Mouse (Mus musculus) ES-E14 (cell line): ENCODE results near the gene Sprr1a.

Source experiments
- CHD2 ChIP-seq: IDR thresholded peaks from 2 replicates; pipeline ENCODE4 v1.6.1; 2014; ENCODE audit warnings: mild to moderate bottlenecking, low read depth, low read length, inconsistent platforms
- HCFC1 ChIP-seq: IDR thresholded peaks from 2 replicates; pipeline ENCODE4 v1.6.1; 2012; ENCODE audit warnings: low read length, inconsistent platforms, borderline replicate concordance; ENCODE audit not compliant: insufficient read depth
- MAFK ChIP-seq: IDR thresholded peaks from 2 replicates; pipeline ENCODE4 v1.6.1; 2014; ENCODE audit warnings: mild to moderate bottlenecking, low read depth, low read length, inconsistent platforms; ENCODE audit not compliant: insufficient read depth

- TF ChIP-seq CHD2 (no peak), MAFK (no peak), HCFC1 (no peak)
Measured at GRCm38 (mm10) chr3:92500393-92500792, 14.7 kb upstream of the Sprr1a start, which contains the start of gene Sprr4.
